Mouse (Mus musculus) embryo, embryonic 11 days (tissue): ENCODE measurements at regions not wholly inside any gene's neighbourhood (a gene's known extent, or its start where the extent isn't known, plus 50 kb on each side); places are given as distances from the start of the nearest gene placed in this dataset.

Source experiments
- DNase-seq: peaks from one replicate; pipeline ENCODE4 v3.0.0-alpha.2; 2015

DNA sequence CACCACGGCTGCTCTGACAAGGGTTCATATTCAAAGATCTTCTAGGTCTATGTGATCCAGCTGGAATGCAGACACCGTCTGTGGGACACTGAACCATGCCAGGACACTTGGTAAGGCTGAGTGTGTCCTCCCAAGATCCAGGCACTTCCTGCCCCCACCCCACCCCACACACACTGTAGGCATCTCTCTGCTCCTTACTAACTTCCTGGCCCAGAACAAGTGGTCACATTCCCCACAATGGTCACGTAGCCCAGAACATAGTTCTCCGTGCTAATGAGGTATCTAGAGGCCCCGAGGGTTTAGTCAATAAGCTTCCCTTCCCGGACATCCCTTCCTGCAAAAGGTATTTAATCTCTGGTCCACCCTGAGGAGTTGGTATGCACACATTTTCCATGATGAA is 54.5 kb upstream of the Cav2 start:
- DNase-seq, result no peak
